Mouse (Mus musculus): ENCODE measurements around the gene Phospho2.

Phospho2 gene

GRCm38 (mm10) chr2:69823129-69823677 is 33.8 kb downstream of the Phospho2 start:
- DNase-seq (ENCODE audit: low read depth, low spot score): peak; percentile 22

- DNase-seq (ENCODE audit: low read depth, low spot score): no peak
These were observed 36.5 kb downstream of the Phospho2 start for GRCm38 (mm10) chr2:69825898-69826297.

- no peak for DNase-seq (ENCODE audit: low read depth, low spot score)
These were observed 37.0 kb downstream of the Phospho2 start for GRCm38 (mm10) chr2:69826380-69826779.

GRCm38 (mm10) chr2:69828031-69828430 is 38.6 kb downstream of the Phospho2 start:
- no peak for DNase-seq (ENCODE audit: low read depth, low spot score)

GRCm38 (mm10) chr2:69829680-69830079 is 40.3 kb downstream of the Phospho2 start:
- no peak for DNase-seq (ENCODE audit: low read depth, low spot score)

- no peak for DNase-seq (ENCODE audit: low read depth, low spot score)
These were observed 40.7 kb downstream of the Phospho2 start for GRCm38 (mm10) chr2:69830116-69830515.

GRCm38 (mm10) chr2:69837244-69837967 is 48.0 kb downstream of the Phospho2 start:
- no peak for DNase-seq (ENCODE audit: low read depth, low spot score)

- DNase-seq (ENCODE audit: low read depth, low spot score): no peak
These were observed 48.6 kb downstream of the Phospho2 start for GRCm38 (mm10) chr2:69837996-69838395.

- DNase-seq (ENCODE audit: low read depth, low spot score): peak; percentile 36
These were observed 49.3 kb downstream of the Phospho2 start for GRCm38 (mm10) chr2:69838707-69839106.

- peak; percentile 84 for DNase-seq (ENCODE audit: low read depth, low spot score)
These were observed 50.8 kb downstream of the Phospho2 start for GRCm38 (mm10) chr2:69840261-69840660.

GRCm38 (mm10) chr2:69849215-69849614 is 59.8 kb downstream of the Phospho2 start:
- DNase-seq (ENCODE audit: low read depth, low spot score): no peak

All from 3T3-L1 (cell line).